Mouse (Mus musculus) gastrocnemius, adult 2 months (tissue): ENCODE measurements around the gene Rbm20. TPM values are rescaled to one million over a fixed set of nuclear protein-coding genes. Genes with fewer than 3 reads are reported as not detected.
A peak's percentile ranks its signal among the peaks of the same experiment; 100 is the strongest.

Experiments used
- DNase-seq: peaks from one replicate; pipeline ENCODE4 v3.0.0; 2022
- H3K27ac ChIP-seq: fragments of 200-600 bp; 2 replicates; pipeline ENCODE4 v1.8.1; 2022; ENCODE audit warnings: mild to moderate bottlenecking
- H3K4me3 ChIP-seq: fragments of 200-600 bp; 2 replicates; pipeline ENCODE4 v1.8.1; 2022; ENCODE audit warnings: mild to moderate bottlenecking, moderate library complexity
- CTCF ChIP-seq: fragments of 200-600 bp; IDR thresholded peaks from 2 replicates; pipeline ENCODE4 v1.8.1; 2022; ENCODE audit warnings: antibody characterized with exemption, mild to moderate bottlenecking, moderate library complexity
- intact Hi-C: fragments of 180-260 bp; cut with DNase I; formaldehyde crosslinking; loops from one replicate; pipeline ENCODE4 v1.15.1; 2025
- total RNA-seq, 2 experiments: library from RNA; stranded (reverse); gene quantifications; 2 replicates each; pipeline ENCODE4 v1.2.3; 2021

The Rbm20 gene
- total RNA-seq, 2 experiments from 2014 or later = 72.6 to 73.2 TPM

DNA sequence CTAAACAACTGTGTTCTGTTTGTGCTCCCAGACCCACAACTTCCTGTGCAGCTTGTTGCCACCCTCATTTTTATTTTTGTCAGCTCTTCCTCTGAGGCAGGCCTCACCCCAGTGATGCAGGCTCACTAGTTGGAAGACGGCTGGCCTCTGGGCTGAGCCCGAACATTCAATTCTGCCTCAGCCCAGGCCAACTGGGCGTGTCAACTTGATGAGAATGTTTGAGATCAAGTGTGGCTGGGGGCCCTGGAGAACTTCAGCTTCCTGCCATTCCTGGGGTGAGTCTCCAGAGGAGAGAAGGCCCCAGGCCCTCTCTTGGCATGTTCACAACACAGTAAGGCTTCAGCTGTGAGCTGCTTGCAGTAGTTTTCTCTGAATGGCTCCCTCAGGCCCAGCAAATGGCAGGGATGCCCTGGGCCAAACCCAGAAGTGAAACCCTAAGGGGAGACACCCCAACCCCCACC lies 216.6 kb downstream of the Rbm20 start:
- TF ChIP-seq CTCF = no peak
- intact Hi-C loops = no loop called here
- Histone ChIP-seq H3K27ac (peak overlapping the region; percentile 81), H3K4me3 (no peak overlapping the region)
- DNase-seq = peak; percentile 70

DNA sequence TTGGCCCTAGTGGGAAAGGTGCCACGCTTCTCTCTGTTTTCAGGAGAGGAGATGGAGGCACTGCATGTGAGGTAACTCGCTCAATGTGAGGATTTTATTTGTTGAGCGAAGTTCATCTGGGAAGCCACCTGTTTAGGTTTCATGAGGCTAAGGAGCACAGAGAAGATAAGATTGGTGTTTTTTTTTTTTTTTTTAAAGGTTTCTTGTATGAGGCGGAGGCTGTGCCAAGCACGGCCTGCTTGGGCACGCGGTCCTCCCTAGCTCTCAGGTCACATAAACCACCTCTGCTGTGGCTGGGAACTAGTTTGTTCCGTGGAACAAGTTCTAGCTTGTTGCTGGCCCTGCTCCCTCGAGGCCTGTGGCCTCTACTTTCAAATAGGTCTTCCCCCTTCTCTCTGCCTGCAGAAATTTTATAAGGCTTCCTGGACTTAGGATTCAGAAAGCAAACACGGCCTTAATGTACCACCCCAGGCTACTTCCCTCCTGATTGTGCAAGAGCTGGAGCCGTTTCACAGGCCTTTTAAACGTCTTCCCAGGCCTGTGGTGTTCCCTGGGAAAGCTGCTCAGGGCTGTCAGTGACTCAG lies 217.5 kb downstream of the Rbm20 start:
- H3K27ac ChIP-seq = peak overlapping the region; percentile 81
- intact Hi-C loops = no loop called here
- DNase-seq = peak; percentile 67
- TF ChIP-seq CTCF = no peak
- H3K4me3 ChIP-seq = no peak overlapping the region

DNA sequence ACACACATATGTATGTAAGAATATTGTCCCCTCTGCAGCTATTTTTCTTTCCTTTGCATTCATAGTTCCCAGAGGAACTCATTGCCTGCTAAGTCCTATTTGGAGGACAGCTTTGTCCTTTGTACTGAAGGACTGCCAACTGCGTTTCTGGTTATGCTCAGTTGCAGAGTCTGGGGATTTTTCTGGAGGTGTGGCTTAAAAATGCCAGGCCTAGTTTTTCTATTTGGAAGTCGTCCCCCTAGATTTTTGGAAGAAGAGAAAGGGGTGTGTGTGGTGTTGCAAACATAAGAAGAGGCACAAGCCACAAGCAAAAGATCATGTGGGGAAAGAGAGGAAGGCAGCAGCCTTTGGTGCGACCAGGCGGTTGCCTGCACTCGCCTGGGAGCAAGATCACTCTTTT lies 220.9 kb downstream of the Rbm20 start:
- H3K27ac ChIP-seq = peak overlapping the region; percentile 9; the same call in 1 of the 2 replicates
- H3K4me3 ChIP-seq = no peak overlapping the region
- no peak for TF ChIP-seq CTCF
- intact Hi-C loops = no loop called here
- DNase-seq = no peak

DNA sequence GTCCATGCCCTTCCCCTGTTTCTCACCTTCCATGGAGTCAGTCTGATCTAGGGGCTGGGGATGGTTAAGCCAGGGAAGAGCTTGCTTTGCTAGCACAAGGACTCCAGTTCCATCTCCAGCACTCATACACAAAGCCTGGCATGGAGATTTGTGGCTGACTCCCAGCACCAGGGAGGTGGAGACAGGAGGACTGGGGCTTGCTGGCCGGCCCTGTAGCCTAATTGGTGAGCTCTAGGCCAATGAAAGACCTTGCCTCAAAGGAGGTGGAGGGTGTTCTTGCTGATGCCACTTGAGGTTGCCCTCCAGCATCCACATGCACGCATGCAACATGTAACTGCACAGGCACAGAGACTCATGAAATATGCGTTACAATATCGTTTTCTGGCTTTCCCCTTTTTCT lies 221.4 kb downstream of the Rbm20 start:
- no peak for DNase-seq
- H3K27ac ChIP-seq = peak overlapping the region; percentile 9; the same call in 1 of the 2 replicates
- H3K4me3 ChIP-seq = no peak overlapping the region
- TF ChIP-seq CTCF = no peak
- intact Hi-C loops = no loop called here

DNA sequence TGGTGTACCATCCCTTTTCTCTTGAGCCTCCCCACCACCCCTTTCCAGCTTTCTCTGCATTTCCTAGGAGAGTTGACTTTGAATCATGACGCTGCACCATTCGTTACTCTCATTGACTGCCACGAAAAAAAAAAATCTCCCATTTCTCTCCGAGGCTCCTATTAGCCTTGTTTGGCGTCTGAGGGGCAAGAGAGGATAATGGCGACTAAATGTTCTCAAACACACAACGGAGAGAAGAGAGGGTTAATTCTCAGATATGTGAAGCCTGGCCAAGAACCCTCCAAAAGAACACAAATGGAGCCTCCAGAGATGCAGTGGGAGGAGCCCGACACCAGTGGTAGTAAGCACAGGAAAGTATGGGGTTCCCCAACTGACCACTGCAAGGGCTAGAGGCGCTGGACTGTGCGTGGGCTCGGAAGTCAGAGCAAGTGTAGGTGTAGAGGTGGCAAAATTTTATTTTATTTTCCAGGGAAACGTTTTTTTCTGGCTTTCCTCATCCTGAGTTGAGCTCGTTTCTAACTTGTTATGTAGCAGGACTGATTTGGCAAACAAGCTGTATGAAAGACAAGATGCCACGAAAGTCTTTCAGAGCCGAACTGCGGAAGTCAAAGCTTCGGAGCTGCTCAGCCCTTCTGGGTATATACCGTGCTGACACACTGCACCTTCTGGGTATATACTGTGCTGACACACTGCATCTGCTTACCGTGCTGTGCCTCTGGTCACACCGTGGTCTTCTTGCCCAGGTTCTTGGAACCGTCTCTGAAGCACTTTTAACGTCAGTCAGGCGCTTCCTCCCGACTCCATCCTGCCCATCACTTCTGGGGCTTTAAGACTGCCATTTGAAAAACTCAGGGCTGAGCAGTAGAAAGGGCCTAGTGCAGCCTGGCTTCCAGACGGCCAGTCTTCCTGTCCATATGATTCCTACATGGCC lies 222.1 kb downstream of the Rbm20 start:
- H3K27ac ChIP-seq = peak overlapping the region; percentile 0; the same call in 1 of the 2 replicates
- intact Hi-C loops = no loop called here
- no peak overlapping the region for H3K4me3 ChIP-seq
- no peak for DNase-seq
- TF ChIP-seq CTCF = no peak

DNA sequence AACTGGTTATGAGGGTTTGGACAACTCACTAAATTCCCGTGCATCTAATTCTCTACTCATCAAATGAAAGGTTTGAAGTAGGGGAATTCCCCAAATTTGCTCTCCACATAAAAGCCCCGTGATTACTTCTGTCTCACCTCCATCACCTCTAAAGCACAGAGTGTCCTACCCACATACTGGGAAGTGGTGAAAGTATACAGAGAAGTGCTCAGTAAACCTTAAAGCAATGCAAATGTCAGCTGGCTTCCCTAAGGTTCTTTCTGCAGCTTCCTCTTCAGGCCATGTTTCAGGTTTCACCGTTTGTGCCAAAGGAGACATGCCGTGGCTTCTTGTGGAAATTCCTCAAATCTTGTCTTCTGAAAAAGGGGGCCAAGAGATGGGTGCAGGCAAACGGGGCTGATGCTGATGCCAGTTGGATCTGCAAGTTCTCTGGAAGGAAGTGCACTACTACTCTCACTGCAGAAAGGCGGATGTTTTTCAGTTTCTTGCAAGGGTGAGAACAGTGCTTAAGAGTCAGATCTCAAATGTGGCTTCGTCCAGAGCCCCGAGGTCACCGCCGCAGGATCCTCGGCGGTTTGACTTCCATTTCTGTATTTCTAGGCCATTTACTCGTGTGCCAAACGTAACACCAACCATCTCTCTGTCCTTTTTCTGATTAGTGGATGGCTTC lies 223.0 kb downstream of the Rbm20 start:
- Histone ChIP-seq H3K4me3 (no peak overlapping the region), H3K27ac (no peak overlapping the region)
- intact Hi-C loops = no loop called here
- no peak for DNase-seq
- no peak for TF ChIP-seq CTCF

DNA sequence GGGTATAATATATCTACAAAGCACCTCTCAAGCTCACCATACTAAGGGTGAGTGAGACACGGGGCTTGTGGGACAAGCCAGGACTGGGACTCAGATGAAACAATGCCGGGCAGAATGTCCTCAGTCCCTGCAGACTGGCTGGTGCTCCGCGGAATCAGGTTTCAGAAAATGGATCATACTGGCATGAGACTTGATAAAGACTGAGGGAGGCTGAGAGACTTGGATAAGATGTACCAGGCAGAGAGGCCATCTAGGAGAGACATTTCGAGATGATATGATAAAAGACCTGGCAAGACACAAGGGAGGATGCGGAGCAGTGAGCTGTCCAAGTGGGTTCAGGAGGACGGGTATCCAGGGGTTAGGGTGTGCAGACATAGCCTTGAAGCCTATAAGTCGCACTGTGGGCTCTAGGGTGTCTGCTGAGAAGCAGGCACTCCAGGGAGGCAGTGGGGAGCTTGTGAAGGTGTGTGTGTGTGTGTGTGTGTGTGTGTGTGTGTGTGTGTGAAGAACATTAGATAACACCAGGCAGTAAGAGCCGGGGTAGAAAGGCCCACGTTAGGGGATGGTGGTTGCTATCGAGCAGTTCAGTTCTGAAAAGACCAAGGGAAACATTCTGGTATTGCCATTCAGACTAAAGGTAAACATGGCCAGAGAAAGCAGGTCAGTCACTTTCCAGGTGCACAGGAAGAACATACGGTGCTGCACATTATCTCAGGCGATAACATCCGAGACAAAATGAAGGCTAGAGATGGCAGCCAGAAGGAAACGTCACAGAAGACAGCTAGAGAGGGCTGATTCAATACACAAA lies 225.0 kb downstream of the Rbm20 start:
- Histone ChIP-seq H3K4me3 (peak overlapping the region; percentile 95), H3K27ac (peak overlapping the region; percentile 99)
- DNase-seq = no peak
- no peak for TF ChIP-seq CTCF
- intact Hi-C loops = loop anchor here (2.0 kb wide), 1 partner anchor 45 kb away; no protein-coding TSS in a partner anchor

DNA sequence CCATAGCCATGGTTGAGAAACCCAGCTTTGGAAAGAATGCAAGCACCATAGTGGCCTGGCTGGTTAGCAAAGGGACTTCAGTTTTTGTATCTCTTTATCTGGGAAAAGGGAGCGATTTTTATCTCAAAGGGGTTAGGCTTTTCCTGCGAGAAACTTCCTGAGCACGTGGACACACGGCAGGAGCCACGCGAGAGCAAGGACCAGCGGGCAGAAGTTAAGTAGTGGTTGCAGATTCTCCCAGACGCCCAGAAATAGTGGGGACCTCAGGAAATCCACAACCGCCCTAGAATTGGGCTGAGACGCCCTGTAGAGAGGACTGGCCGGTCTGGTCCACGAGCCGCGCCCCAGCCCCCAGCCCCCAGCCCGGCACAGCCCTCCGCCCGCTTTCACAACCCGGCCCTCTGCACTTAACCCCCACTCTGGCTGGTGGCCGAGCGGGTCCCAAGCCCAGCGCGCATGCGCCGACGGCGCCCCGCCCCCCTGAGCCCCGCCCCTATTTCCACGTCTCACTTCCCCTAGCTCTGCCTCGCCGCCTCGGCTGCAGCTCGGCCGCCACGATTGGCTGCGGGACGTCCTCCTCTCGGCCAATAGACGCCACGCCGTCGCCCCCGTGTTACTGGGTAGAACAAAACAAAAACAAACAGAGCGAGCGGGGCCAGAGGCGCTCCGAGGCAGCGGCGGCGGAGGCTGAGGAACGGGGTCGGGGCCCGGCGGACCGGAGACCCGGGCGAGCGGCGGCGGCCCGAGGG lies 225.8 kb downstream of the Rbm20 start:
- peak overlapping the region; percentile 99 for H3K27ac ChIP-seq
- peak; percentile 98 for DNase-seq
- no peak for TF ChIP-seq CTCF

DNA sequence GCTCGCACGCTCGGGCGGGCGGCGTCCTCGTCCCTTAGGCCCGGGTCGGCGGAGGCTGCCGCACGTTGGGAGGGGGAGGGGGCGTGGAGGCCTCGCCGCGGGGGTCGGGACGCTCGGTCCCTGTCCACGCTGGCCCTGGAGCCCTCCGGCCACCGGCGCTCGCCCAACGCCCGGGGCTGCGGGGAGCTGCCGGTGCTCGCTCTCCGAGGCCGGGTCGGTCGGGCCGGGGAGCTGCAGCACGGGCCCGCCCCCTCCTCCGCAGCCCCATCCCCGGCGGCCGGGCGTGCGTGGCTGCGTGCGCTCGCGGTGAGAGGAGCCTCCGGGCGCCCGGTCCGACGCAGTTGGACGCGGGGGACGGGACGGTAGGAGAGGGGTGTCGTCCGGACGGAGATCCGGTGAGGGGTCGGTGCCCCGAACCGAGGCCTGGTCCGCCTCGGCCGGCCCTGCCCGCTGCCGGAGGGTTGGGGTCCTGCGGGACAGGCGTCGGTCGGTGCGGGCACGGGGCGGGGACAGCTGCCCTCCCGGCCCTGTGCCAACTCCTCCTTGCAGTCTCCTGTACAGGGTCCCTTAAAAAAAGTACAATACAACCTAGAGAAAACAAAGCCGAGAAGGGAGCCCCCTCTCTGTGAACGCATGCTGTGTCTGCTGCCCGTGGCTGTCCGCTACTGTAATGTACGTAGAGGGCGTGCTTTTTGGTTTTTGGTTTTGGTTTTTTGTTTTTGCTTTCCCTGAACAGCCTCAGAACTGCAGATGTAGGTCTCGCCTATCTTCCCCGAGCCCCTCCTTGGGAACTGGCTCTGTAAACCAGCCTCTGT lies 226.6 kb downstream of the Rbm20 start:
- DNase-seq = peak; percentile 69
- H3K27ac ChIP-seq = peak overlapping the region; percentile 99
- TF ChIP-seq CTCF = peak; percentile 58
- intact Hi-C loops = loop anchor here (2.0 kb wide), 2 partner anchors 47 to 61 kb away; no protein-coding TSS in a partner anchor
- peak overlapping the region; percentile 95 for H3K4me3 ChIP-seq

More for the DNA sequence above, 225.8 kb downstream of the Rbm20 start:
- intact Hi-C loops = loop anchor here (2.0 kb wide), 1 partner anchor 46 kb away; no protein-coding TSS in a partner anchor
- H3K4me3 ChIP-seq = peak overlapping the region; percentile 95

DNA sequence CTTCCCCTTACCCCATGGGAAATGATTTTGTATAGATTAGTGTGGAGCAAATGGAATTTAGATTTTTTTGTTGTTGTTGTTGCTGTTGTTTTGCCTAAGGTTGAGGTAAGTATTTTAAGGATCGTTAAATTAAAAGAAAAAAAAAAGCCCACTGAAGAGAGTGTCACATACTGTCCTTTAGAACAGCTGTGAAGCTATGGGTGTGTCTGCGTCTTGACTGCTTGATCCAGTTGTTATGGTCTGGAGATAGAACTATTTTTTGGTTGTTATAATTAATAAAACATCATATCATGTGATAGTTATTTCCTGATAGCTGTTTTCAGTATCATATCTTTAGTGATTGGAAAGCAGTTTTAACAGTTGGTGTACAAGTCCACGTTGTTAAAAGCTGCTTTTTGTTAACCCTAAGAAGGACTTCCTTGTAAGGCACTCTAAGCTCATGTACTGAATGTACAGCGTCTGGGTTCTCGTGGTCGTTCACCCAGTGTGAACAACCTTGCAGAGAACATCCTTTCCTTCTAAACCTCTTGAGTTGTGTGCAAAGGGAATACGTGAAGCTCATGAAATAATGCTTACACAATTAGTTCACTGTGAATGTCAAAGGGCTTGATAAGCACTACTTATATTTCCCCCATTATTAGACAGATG lies 227.9 kb downstream of the Rbm20 start:
- peak overlapping the region; percentile 99 for H3K27ac ChIP-seq
- intact Hi-C loops = loop anchor here (2.0 to 5.0 kb wide), 2 partner anchors 37 to 62 kb away; partner anchors contain the start of genes Bbip1 and Shoc2

More for the DNA sequence above, 227.9 kb downstream of the Rbm20 start:
- no peak for TF ChIP-seq CTCF
- no peak for DNase-seq
- peak overlapping the region; percentile 95 for H3K4me3 ChIP-seq
